Mouse (Mus musculus): ENCODE measurements at regions not wholly inside any gene's neighbourhood (a gene's known extent, or its start where the extent isn't known, plus 50 kb on each side); places are given as distances from the start of the nearest gene placed in this dataset.

- TF ChIP-seq POLR2A (IDR thresholded peaks at IDR 0.05; ENCODE audit: low read depth, low read length) (no peak), CTCF (IDR thresholded peaks at IDR 0.05; ENCODE audit: borderline replicate concordance, insufficient read depth, low read length) (no peak)
Observed at GRCm38 (mm10) chr3:81661620-81662019, 270.8 kb upstream of the Ctso start.

Measured in embryonic fibroblast, embryonic 13.5 days (primary cell).